Mouse (Mus musculus) cerebellum, adult (tissue): ENCODE measurements around the gene Hc.

Source experiments
- ATAC-seq: cut with Nextera tagmentation; 2 replicates; pipeline ENCODE4 v1.9.2; 2017; ENCODE audit warnings: mild to moderate bottlenecking, moderate library complexity, mixed read lengths; ENCODE audit not compliant: insufficient number of reproducible peaks, low FRiP score, low TSS enrichment

Gene Hc

GRCm38 (mm10) chr2:34982096-34982724 is 79.0 kb downstream of the Hc start:
- ATAC-seq, result no peak

GRCm38 (mm10) chr2:34979459-34980011 is 81.7 kb downstream of the Hc start:
- no peak for ATAC-seq

- ATAC-seq, result no peak
These were observed 83.0 kb downstream of the Hc start for GRCm38 (mm10) chr2:34978226-34978625.

GRCm38 (mm10) chr2:34976945-34977658 is 84.1 kb downstream of the Hc start:
- no peak for ATAC-seq

GRCm38 (mm10) chr2:34976447-34976846 is 84.8 kb downstream of the Hc start:
- no peak for ATAC-seq

- ATAC-seq, result no peak
These were observed 88.2 kb downstream of the Hc start for GRCm38 (mm10) chr2:34973087-34973486.

- no peak for ATAC-seq
These were observed 90.0 kb downstream of the Hc start for GRCm38 (mm10) chr2:34971080-34971888.

- ATAC-seq, result peak; percentile 75
These were observed 91.0 kb downstream of the Hc start for GRCm38 (mm10) chr2:34970092-34970750.

- ATAC-seq, result no peak
These were observed 92.1 kb downstream of the Hc start for GRCm38 (mm10) chr2:34969166-34969565.

- ATAC-seq, result no peak
These were observed 94.8 kb downstream of the Hc start for GRCm38 (mm10) chr2:34966243-34966934.

GRCm38 (mm10) chr2:34965806-34966205 is 95.4 kb downstream of the Hc start:
- no peak for ATAC-seq

- ATAC-seq, result no peak
These were observed 95.9 kb downstream of the Hc start for GRCm38 (mm10) chr2:34965293-34965692.

- ATAC-seq, result no peak
These were observed 96.6 kb downstream of the Hc start for GRCm38 (mm10) chr2:34964651-34965050.

- no peak for ATAC-seq
These were observed 97.0 kb downstream of the Hc start for GRCm38 (mm10) chr2:34964230-34964629.

GRCm38 (mm10) chr2:34963371-34963956 is 97.8 kb downstream of the Hc start:
- no peak for ATAC-seq

- no peak for ATAC-seq
These were observed 98.3 kb downstream of the Hc start for GRCm38 (mm10) chr2:34962893-34963292.

GRCm38 (mm10) chr2:34962211-34962610 is 99.0 kb downstream of the Hc start:
- no peak for ATAC-seq

GRCm38 (mm10) chr2:34961481-34962036 is 99.7 kb downstream of the Hc start, which contains the start of gene Traf1:
TSS of gene Traf1 (minus strand) at chr2:34961772.
- ATAC-seq, result no peak

- ATAC-seq, result no peak
These were observed 100.3 kb downstream of the Hc start for GRCm38 (mm10) chr2:34960966-34961365.
